Mouse (Mus musculus): ENCODE measurements at regions not wholly inside any gene's neighbourhood (a gene's known extent, or its start where the extent isn't known, plus 50 kb on each side); places are given as distances from the start of the nearest gene placed in this dataset.

DNA sequence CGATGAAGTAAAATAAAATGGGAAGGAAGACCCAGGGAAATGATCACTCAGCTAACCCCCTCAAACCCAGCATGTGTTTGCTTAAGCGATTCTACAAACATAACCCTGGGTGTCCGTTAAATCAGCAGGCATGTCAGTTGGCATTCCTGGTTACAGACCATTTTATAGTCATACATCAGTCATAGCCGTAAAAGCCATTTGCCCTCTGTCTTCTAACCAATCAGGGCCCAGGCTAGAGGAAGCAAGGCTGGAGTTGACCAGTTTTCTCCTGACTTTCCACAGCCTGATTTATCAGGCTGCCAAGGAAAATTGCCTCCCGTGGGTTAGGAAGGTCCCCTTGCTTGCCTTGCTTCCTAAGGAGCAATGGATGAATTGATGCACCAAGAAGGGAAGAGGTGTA, 212.3 kb downstream of the Snx10 start:
- TF ChIP-seq TBP (conservative IDR thresholded peaks at IDR 0.05; ENCODE audit: low read depth, low read length) (no peak), RAD21 (IDR thresholded peaks at IDR 0.05; ENCODE audit: low read depth, low read length) (no peak), PAX5 (IDR thresholded peaks at IDR 0.05; ENCODE audit: low read length) (no peak), ZNF384 (IDR thresholded peaks at IDR 0.05; ENCODE audit: low read depth, low read length) (no peak), MEF2A (IDR thresholded peaks at IDR 0.05; ENCODE audit: borderline replicate concordance, low read depth, low read length) (no peak), EP300 (IDR thresholded peaks at IDR 0.05; ENCODE audit: low read length) (no peak), KAT2A (IDR thresholded peaks at IDR 0.05; ENCODE audit: insufficient replicate concordance, low read length) (no peak), MXI1 (IDR thresholded peaks at IDR 0.05; ENCODE audit: low read depth, low read length) (no peak), CTCF (conservative IDR thresholded peaks at IDR 0.05 in 1 of 2, IDR thresholded peaks at IDR 0.05 in 1 of 2; ENCODE audit: low read depth in 2 of 2, low read length in 2 of 2) (no peak), ZKSCAN1 (IDR thresholded peaks at IDR 0.05; ENCODE audit: borderline replicate concordance, low read depth, low read length) (no peak), ELF1 (IDR thresholded peaks at IDR 0.05; ENCODE audit: low read depth, low read length) (no peak), JUND (conservative IDR thresholded peaks at IDR 0.05; ENCODE audit: low read depth, low read length) (no peak), ZMIZ1 (IDR thresholded peaks at IDR 0.05; ENCODE audit: low read depth, low read length) (no peak), RCOR1 (conservative IDR thresholded peaks at IDR 0.05; ENCODE audit: low read depth, low read length) (no peak), JUN (IDR thresholded peaks at IDR 0.05; ENCODE audit: insufficient read depth, low read depth, low read length) (no peak), E2F4 (IDR thresholded peaks at IDR 0.05; ENCODE audit: insufficient replicate concordance, low read depth, low read length) (no peak), BHLHE40 (IDR thresholded peaks at IDR 0.05; ENCODE audit: low read depth, low read length) (no peak)
- no peak overlapping the region for H3K4me2 ChIP-seq (ENCODE audit: insufficient read depth, low read depth, poor library complexity, severe bottlenecking)
- H3K27me3 ChIP-seq (replicated peaks): no peaks in the 10 kb centered on the region
- DNase-seq (ENCODE audit: extremely low read depth): no peak
- H3K79me2 ChIP-seq (replicated peaks; ENCODE audit: control insufficient read depth, extremely low read depth, insufficient read depth, poor library complexity, severe bottlenecking): no peaks in the 10 kb centered on the region
- peaks cover 0 to 6% of the 10 kb centered on the region in 2 experiments; a peak in 1 of 4 replicates for H3K4me1 ChIP-seq (ENCODE audit: control insufficient read depth in 1 of 2, insufficient read depth in 2 of 2)
- H3K9me3 ChIP-seq (replicated peaks; ENCODE audit: low read length): no peaks in the 10 kb centered on the region
- dilution Hi-C loops (cut with MboI; ENCODE audit: extremely low pct_ligation_motif_present, extremely low pct_unique_long_range_greater_than_20kb, low sequenced_read_pairs) (no loop called here), in situ Hi-C loops (cut with MboI; ENCODE audit: low pct_ligation_motif_present, low pct_unique_long_range_greater_than_20kb, low sequenced_read_pairs) (no loop called here)
- no peak overlapping the region for H3K9ac ChIP-seq (ENCODE audit: insufficient read depth, low read depth)
- H3K27ac ChIP-seq (ENCODE audit: insufficient read depth, low read depth): no peak overlapping the region
- H3K4me3 ChIP-seq (replicated peaks in 1 of 3; ENCODE audit: low read depth in 2 of 3, low read length in 2 of 3, poor library complexity in 1 of 3): no peak overlapping the region
- no peaks in the 10 kb centered on the region for H3K36me3 ChIP-seq (replicated peaks in 1 of 2; ENCODE audit: control insufficient read depth in 1 of 2, insufficient read depth in 1 of 2, low read length in 1 of 2)

DNA sequence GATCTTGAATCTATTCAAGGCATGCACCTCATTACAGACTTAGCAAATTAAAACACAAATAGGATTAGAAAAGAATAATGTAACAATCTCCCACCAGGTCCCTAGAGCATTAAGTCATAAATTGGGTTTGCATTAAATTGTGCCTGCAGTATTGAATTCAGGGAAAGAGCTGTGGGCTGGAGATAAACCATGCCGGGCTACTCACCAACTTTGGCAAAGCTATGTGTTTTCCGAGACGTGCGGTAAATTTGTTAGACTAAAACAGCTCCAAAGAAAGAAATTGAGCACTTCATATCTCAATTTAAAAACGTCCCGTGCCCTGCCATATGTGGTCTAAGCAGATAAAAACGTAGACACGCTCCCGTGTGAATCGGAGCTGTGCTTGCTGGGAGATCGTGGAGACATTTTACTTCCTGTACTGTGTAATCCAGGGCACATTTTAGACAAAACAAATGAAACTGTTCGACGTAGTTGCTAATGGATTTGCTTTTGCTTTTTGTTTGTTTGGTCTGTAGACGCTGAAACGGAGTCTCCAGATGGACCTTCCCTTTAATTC, 219.5 kb downstream of the Snx10 start:
- 0 out of 4 replicates have a peak, but pooled peaks cover 0 to 6% of the 10 kb centered on the region in 2 experiments for H3K4me1 ChIP-seq (ENCODE audit: control insufficient read depth in 1 of 2, insufficient read depth in 2 of 2)
- H3K4me2 ChIP-seq (ENCODE audit: insufficient read depth, low read depth, poor library complexity, severe bottlenecking): no peak overlapping the region
- dilution Hi-C loops (cut with MboI; ENCODE audit: extremely low pct_ligation_motif_present, extremely low pct_unique_long_range_greater_than_20kb, low sequenced_read_pairs) (no loop called here), in situ Hi-C loops (cut with MboI; ENCODE audit: low pct_ligation_motif_present, low pct_unique_long_range_greater_than_20kb, low sequenced_read_pairs) (no loop called here)
- no peaks in the 10 kb centered on the region for H3K79me2 ChIP-seq (replicated peaks; ENCODE audit: control insufficient read depth, extremely low read depth, insufficient read depth, poor library complexity, severe bottlenecking)
- no peaks in the 10 kb centered on the region for H3K36me3 ChIP-seq (replicated peaks in 1 of 2; ENCODE audit: control insufficient read depth in 1 of 2, insufficient read depth in 1 of 2, low read length in 1 of 2)
- H3K4me3 ChIP-seq (replicated peaks in 1 of 3; ENCODE audit: low read depth in 2 of 3, low read length in 2 of 3, poor library complexity in 1 of 3): no peak overlapping the region
- no peaks in the 10 kb centered on the region for H3K27me3 ChIP-seq (replicated peaks)
- no peak overlapping the region for H3K9ac ChIP-seq (ENCODE audit: insufficient read depth, low read depth)
- H3K27ac ChIP-seq (ENCODE audit: insufficient read depth, low read depth): no peak overlapping the region
- TF ChIP-seq NELFE (IDR thresholded peaks at IDR 0.05; ENCODE audit: low read depth, low read length): no peak
- TF ChIP-seq JUN (IDR thresholded peaks at IDR 0.05; ENCODE audit: insufficient read depth, low read depth, low read length): no peak
- H3K9me3 ChIP-seq (replicated peaks; ENCODE audit: low read length): no peaks in the 10 kb centered on the region
- no peak for DNase-seq (ENCODE audit: extremely low read depth)
